Mouse (Mus musculus) liver, embryonic 14.5 days (tissue): ENCODE measurements at regions not wholly inside any gene's neighbourhood (a gene's known extent, or its start where the extent isn't known, plus 50 kb on each side); places are given as distances from the start of the nearest gene placed in this dataset.

Source experiments
- ATAC-seq: fragments of 200-750 bp; cut with Nextera tagmentation; 2 replicates; pipeline ENCODE4 v1.8.0; 2017; ENCODE audit warnings: moderate number of reproducible peaks, mild to moderate bottlenecking, moderate library complexity; ENCODE audit not compliant: insufficient read depth
- DNase-seq, 3 experiments: peaks; one replicate each; pipeline ENCODE4 v3.0.0-alpha.2; 2012 to 2013; ENCODE audit warnings: low read depth in 3 of 3, low spot score in 3 of 3
- H3K27ac ChIP-seq: fragments of 300-500 bp; sonication (generic); 2 replicates; pipeline ENCODE4 v1.5.1; 2014; ENCODE audit warnings: moderate library complexity, mild to moderate bottlenecking, control low read depth, inconsistent platforms
- H3K27me3 ChIP-seq: fragments of 300-500 bp; sonication (generic); 2 replicates; pipeline ENCODE4 v1.6.1; 2014; ENCODE audit warnings: mild to moderate bottlenecking, low read length, moderate library complexity; ENCODE audit not compliant: control insufficient read depth, insufficient read depth
- H3K36me3 ChIP-seq: fragments of 300-500 bp; sonication (generic); replicated peaks from 2 replicates; pipeline ENCODE4 v1.6.1; 2014; ENCODE audit warnings: low read depth; ENCODE audit not compliant: control insufficient read depth, insufficient read depth
- H3K4me1 ChIP-seq, 2 experiments: fragments of 200-500 bp in 1 of 2; fragments of 300-500 bp in 1 of 2; sonication (generic) in 1 of 2; replicated peaks; 2 replicates each; pipeline ENCODE4 v1.6.1; 2012 to 2014; ENCODE audit warnings: antibody characterized with exemption in 1 of 2, inconsistent platforms in 1 of 2, low read length in 1 of 2; ENCODE audit not compliant: control insufficient read depth in 2 of 2, insufficient read depth in 2 of 2
- H3K4me2 ChIP-seq: fragments of 300-500 bp; sonication (generic); 2 replicates; pipeline ENCODE4 v1.6.1; 2014; ENCODE audit warnings: low read depth, mild to moderate bottlenecking, control low read depth, moderate library complexity
- H3K4me3 ChIP-seq, 2 experiments: fragments of 200-500 bp in 1 of 2; fragments of 300-500 bp in 1 of 2; sonication (generic) in 1 of 2; 2 replicates each; pipeline ENCODE4 v1.5.1; 2012 to 2014; ENCODE audit warnings: low read depth in 2 of 2, low read length in 2 of 2, mild to moderate bottlenecking in 2 of 2, control low read depth in 1 of 2, inconsistent platforms in 1 of 2, moderate library complexity in 1 of 2; ENCODE audit not compliant: insufficient read depth in 1 of 2
- H3K9ac ChIP-seq: fragments of 300-500 bp; sonication (generic); replicated peaks from 2 replicates; pipeline ENCODE4 v1.6.1; 2014; ENCODE audit warnings: mild to moderate bottlenecking, control low read depth, moderate library complexity
- H3K9me3 ChIP-seq: fragments of 300-500 bp; sonication (generic); 2 replicates; pipeline ENCODE4 v1.6.1; 2016; ENCODE audit warnings: low read length, mixed read lengths; ENCODE audit not compliant: control insufficient read depth
- CTCF ChIP-seq: IDR thresholded peaks from 2 replicates; pipeline ENCODE4 v1.5.1; 2016; ENCODE audit warnings: antibody characterized with exemption, low read depth, control low read depth
- EP300 ChIP-seq: IDR thresholded peaks from 2 replicates; pipeline ENCODE4 v1.6.1; 2016; ENCODE audit warnings: antibody characterized with exemption, low read depth
- WGBS: fragments of 180-500 bp; shearing (Covaris S2); extraction: QIAGEN DNeasy Blood & Tissue Kit; methylation state at CpG from one replicate; pipeline ENCODE4 v1.1.7; 2014; ENCODE audit not compliant: insufficient replicate concordance; 5-methylcytosine and 5-hydroxymethylcytosine counted together

DNA sequence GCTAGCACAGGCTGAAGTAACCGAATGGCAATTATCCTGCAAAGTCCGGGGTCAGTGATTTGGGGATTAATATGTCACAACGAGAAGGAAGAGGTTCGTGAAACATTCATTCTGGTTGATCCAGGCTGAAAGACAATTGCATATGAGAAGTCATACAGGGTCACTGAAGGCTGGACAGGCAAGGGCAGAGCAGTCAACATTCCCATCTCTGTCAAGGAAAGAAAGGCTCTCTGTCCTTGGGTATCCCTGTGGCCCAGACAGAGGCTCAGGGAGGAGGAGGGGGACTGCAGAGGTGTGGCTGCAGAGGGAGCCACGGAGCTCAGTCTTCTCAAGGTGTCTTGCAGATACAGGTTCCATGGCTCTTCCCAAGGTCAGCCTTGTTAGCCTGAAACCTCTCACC lies 68.4 kb upstream of the Irf2bp2 start:
- DNase-seq (no peak), ATAC-seq (no peak)
- H3K4me2 ChIP-seq = no peak overlapping the region
- 46% methylated on average over 5 of the region's 5 CpGs for WGBS
- H3K9ac ChIP-seq = no peak overlapping the region
- no peak overlapping the region for H3K27ac ChIP-seq
- H3K36me3 ChIP-seq = no peaks in the 10 kb centered on the region
- no peaks in the 10 kb centered on the region for H3K27me3 ChIP-seq
- H3K4me1 ChIP-seq = peaks cover 11 to 50% of the 10 kb centered on the region in 2 experiments
- no peak for TF ChIP-seq CTCF
- no peak for TF ChIP-seq EP300
- H3K4me3 ChIP-seq = no peak overlapping the region
- H3K9me3 ChIP-seq = no peaks in the 10 kb centered on the region

DNA sequence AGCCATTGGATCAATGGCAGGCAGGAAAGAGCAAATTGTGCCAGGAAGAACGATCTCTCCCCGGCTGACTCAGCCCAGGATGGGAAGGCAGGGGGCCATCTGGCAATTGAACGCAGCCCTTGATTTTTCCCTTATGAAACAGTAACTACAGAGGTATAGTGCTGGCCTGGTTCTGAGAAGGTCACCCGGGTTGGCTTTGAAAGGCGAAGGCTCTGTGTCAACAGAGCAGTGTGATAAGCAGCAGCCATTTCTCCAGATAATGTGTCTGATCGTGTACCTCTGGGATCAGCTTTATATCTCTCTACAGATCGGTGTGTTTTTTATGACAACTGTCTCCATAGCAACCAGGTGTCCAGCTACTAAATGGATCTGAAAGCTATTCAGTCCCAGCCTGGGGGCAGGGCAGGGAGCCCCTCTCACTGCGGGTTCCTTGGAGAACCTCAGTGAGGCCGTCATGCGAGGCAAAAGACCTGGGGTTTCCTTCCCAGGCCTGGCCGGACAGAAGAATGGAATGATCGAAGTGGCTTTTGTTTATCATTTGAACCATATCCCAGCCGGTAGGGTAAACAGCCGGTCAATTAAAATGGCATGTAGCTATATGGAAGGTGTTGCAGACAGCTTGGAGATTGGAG lies 67.8 kb upstream of the Irf2bp2 start:
- Histone ChIP-seq H3K9ac (no peak overlapping the region), H3K4me1 (peaks cover 6 to 45% of the 10 kb centered on the region in 2 experiments; a peak in 3 of 4 replicates)
- DNase-seq = no peak

DNA sequence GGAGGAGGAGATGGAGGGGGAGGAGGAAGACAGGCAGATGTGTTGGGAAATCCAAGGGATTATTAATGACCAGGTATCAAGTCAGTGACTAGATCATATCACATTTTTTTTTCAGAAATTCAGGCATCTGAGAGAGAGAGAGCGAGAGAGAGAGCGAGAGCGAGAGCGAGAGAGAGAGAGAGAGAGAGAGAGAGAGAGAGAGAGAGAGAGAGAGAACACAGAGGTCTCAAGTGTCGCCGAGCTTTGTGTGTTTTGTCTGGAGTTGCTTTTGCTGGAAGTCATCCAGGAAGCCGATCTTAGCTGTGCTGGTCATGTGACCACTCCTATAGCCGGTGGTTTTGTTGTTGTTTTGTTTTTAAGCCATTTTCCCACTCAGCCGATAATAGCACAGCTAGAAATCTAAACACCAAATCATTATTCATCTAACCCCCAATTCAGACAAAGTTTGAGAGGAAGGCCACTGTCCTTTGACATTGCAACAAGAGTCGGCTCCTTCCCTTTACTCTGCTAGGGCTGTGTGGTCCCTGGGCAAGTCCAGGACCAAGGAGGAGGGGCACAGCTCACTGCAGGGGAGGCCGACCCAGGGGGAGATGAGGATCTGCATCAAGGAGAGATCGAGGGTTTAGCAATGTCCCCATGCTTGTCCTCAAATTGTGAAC lies 67.0 kb upstream of the Irf2bp2 start:
- ATAC-seq (no peak), DNase-seq (no peak)
- no peak overlapping the region for H3K4me3 ChIP-seq
- no peaks in the 10 kb centered on the region for H3K36me3 ChIP-seq
- H3K27me3 ChIP-seq = no peaks in the 10 kb centered on the region
- no peak overlapping the region for H3K9ac ChIP-seq
- no peaks in the 10 kb centered on the region for H3K9me3 ChIP-seq
- H3K4me1 ChIP-seq = peaks cover 4 to 41% of the 10 kb centered on the region in 2 experiments; a peak in 3 of 4 replicates
- H3K27ac ChIP-seq = no peak overlapping the region
- H3K4me2 ChIP-seq = peak overlapping the region; percentile 39
- TF ChIP-seq EP300 (no peak), CTCF (no peak)
- WGBS = 30% methylated on average over 12 of the region's 12 CpGs

More for the DNA sequence above, 67.8 kb upstream of the Irf2bp2 start:
- Histone ChIP-seq H3K9me3 (no peaks in the 10 kb centered on the region), H3K4me2 (no peak overlapping the region; the same call in 1 of the 2 replicates), H3K27me3 (no peaks in the 10 kb centered on the region), H3K4me3 (no peak overlapping the region), H3K27ac (no peak overlapping the region), H3K36me3 (no peaks in the 10 kb centered on the region)
- ATAC-seq = no peak
- TF ChIP-seq EP300 (no peak), CTCF (no peak)
- WGBS = 42% methylated on average over 14 of the region's 14 CpGs

DNA sequence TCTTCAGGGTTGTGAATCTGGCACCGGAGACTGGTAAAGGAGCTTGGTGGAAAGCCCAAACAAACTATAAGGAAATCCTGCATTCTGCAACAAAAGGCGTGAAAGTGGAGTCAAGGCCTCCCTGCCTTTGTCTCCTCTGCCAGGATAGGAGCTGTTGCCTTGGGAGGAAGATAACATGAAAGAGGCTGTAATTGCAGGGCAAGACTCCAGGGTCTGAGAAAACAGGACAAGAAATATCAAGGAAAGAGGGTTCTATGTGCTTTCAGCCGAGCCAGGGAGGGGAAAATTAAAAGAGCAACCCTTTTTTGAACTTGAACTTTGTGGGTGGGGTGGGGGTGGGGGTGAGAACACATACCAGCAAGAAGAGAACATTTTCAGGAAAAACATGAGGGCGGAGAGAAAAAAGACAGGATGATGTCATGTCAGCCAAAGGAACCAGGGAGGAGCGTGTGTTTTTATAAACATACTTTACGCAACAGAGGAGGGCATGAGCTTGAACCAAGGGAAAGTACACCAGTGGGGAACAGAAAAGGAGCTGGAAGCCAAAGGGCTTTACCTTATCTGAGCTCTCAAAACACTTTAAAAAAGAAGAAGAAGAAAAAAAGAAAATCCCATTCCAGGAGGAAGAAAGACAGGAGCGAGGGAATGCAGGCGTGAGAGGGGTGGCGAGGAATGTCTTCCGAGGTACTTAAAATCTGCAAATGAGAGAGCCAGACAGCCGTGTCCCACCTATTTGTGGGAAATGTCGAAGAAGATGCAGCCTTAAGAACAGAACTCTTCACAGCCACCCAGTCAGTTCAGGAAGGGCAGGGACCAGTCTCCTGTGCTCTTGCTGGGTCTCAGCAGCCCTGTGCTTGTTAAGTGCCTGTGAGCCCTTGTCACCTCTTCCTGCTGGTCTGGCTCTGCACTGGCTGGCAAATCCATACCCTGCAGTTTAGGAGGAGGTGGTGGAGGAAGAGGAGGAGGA lies 66.2 kb upstream of the Irf2bp2 start:
- TF ChIP-seq CTCF (no peak), EP300 (no peak)
- Histone ChIP-seq H3K9ac (no peak overlapping the region), H3K4me1 (peaks cover 3 to 34% of the 10 kb centered on the region in 2 experiments; a peak in 3 of 4 replicates), H3K27ac (no peak overlapping the region), H3K4me3 (no peak overlapping the region), H3K27me3 (no peaks in the 10 kb centered on the region), H3K9me3 (no peaks in the 10 kb centered on the region), H3K4me2 (peak overlapping the region; percentile 39), H3K36me3 (no peaks in the 10 kb centered on the region)
- DNase-seq = no peak
- no peak for ATAC-seq
- 60% methylated on average over 12 of the region's 12 CpGs for WGBS
